Mouse (Mus musculus): Measurements from ENCODE around the gene Nudt3. TPM values are rescaled to one million over a fixed set of nuclear protein-coding genes. Genes with fewer than 3 reads are reported as not detected.
A peak's percentile ranks its signal among the peaks of the same experiment; 100 is the strongest.
"Not testable (repeated sequence)": the region's sequence is repeated elsewhere in the genome, so short reads cannot be mapped to it uniquely, and the experiment has no call there.

Nudt3 gene
- total RNA-seq (2015; ENCODE audit: low replicate concordance) (11.3 and 21.6 TPM in 2 replicates), total RNA-seq (2017; ENCODE audit: low replicate concordance) (20.7 and 43.1 TPM in 2 replicates)

DNA sequence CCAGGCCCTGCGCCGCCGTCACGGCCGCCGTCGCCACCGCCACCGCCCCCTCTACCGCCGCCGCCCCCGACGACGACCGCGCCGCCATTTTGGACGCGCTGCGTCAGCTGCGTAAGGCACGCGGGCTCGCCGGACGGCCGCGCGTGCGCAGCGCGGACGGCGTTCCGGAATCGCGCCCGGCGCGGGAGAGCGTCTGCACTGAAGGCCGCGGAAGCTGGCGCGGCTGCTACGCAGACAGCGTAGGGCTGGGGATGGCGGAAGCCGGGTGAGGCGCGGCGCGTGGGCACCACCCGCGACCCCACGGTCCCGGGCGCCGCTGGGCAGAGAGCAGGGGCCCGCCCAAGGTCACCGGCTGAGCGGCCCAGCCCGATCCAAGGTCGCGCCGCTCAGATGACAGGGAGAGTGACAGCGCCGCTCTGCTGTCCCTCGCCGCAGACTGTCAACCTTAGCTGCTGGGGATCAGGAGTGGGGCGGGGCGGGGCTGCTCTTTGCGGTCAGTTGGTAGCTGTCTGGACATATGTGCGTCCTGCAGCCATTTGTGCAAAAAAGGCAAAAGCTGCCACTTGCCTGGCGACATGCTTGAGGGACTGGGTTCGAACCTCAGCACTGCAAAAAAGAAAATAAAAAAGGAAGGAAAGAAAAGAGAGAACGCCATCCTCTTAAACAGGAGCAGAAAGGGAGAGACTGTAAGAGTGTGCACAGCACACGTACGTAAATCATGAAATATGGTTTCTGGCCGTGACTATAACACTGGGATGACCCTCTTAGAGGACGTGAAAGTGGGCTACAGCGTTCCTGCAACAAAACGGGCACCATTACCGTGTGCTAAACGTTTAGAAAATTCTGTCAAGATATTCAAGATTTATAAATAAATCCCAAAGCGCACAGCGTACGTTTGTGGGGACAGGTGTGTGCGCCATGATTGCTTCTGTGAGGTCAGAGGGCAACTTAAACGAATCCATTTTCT is at the start of gene Nudt3:
TSS of gene Nudt3 (minus strand) at position 136 of the 967 bp plus-strand sequence.
- peak; percentile 85 for ATAC-seq (replicated peaks; ENCODE audit: low FRiP score, poor library complexity, severe bottlenecking)

DNA sequence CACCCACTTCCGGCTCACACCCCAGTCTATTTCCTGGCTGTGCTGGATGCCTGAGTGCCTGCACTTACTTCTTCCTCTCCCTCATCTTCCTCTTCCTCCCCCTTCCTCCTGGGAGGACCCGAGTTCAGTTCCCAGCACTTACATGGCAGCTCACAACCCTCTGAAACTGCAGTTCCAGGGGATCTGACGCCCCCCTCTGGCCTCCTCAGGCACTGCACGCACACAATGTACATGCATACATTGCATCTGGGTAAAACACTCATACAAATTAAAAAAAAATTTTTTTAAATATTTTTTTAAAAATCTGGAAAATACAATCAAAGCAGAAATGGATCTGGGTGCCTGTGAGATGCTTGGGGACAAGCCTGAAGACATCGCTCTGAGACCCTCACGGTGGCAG is 48.4 kb upstream of the Nudt3 start:
- no peak for ATAC-seq (replicated peaks; ENCODE audit: low FRiP score, poor library complexity, severe bottlenecking)

DNA sequence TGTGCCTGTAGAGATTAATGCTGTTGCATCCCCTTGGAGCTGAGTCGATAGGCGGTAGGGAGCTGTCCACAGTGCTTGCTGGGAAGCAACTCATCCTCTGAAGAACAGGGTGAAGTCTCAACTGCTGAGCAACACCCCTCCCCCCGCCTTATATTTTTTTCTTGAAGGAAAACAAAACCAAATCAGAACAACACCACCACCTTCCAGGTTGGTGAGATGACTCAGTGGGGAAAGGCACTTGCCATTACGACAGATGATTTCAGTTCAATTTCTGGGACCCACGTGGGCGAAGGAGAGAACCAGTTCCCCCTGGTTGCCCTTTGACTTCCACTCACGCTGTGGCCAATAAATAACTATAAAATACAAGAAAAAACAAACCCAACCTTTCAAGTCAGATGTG is 35.5 kb upstream of the Nudt3 start:
- ATAC-seq (replicated peaks; ENCODE audit: low FRiP score, poor library complexity, severe bottlenecking), result no peak

DNA sequence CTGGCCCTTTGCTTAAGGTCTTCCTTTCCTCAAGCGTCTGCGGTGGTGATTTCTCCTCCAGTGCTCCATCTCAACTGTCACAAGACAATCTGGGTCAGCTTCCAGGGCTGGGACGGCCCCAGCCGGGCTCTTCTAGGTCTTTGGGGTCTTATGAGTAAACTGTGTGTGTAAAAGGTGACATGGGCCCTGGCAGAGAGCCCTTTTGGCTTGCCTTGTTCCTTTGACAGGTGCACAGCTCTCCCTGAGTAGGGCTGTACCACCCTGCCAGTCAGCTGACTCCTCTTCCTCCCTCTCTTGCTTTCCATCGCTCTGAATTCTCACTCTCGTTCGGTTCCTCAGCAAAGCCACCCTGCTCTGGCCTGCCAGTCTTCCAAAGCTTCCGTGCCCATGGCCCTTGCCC is 33.8 kb upstream of the Nudt3 start:
- no peak for ATAC-seq (replicated peaks; ENCODE audit: low FRiP score, poor library complexity, severe bottlenecking)

DNA sequence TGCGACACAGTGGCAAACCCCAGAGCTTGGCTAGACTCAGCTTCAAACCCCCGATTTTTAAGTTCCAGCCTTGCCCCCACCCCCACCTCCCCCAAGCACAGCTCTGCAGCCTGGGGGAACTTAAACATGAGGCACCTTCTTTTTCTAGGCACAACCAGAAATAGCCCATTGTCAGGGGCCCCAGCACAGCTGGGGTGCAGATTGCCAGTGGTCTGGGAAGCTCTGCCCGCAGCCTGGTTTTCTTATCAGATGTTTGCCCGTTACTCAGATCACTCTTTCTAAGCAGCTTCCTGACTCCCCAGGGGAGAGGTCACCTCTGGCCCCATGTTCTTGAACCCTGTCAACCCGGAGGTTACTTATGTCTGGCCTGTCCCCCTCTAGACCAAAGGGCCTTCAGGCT is 33.1 kb upstream of the Nudt3 start:
- no peak for ATAC-seq (replicated peaks; ENCODE audit: low FRiP score, poor library complexity, severe bottlenecking)

DNA sequence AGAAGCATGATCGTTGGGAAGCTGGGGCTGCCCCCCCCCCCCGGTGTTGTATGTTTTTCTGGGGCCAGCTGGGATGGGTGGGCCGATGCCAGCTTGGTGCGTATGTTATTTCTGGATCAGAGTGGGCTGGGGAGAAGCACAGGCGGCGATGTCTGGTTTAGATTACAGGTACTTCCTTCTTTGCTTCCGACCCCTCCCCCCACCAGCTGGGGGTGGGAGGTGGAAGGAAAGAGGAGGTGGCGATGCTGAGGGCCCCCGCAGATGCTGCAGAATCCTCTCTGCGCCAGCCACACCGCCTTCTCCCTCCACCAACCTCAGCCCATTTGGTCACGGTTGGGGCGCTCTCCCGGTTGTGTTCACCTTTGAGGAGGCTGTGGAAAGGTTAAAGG is 32.7 kb upstream of the Nudt3 start:
- ATAC-seq (replicated peaks; ENCODE audit: low FRiP score, poor library complexity, severe bottlenecking), result no peak

DNA sequence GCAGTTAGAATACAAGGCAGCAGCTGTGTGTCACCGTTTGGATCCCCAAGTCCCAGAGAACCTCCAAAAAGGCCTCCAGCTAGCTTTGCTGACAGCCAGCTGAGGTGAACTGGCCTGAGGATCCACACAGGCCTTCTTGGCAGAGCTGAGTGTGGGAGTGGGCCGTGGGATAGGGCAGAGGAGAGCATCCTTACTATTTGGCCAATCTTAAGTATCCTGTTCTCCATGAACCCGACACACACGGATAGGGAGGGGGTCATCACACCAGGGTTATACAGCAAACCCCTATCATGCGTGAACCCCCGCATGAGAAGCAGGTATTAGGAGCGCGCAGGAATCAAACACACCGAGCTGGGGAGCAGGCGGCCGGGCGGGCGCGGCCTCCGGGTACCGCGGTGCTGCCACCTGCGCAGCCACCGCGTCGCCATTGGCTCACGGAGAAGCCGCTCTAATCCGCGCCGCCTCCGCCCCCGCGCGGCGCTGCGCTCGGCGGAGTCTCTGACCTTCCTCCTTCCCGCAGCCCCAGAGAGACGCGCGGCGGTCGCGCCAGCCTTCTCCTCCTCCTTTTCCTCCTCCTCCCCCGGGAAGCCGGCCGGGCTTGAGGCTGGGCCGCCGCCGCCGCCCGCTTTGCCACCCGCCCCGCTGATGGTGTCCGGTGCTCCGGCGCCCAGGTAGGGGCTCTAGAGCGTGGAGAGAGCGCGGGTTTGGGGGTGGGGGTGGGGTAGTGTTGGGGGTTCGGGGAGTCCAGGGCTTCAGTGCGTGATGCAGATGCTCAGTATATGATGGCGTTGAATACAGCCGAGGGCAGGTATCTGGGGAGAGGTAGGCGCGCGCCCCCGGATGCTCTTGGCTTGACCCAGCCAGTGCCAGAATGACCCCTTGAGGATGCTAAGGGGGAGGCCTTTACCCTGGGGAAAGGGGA is 32.1 kb upstream of the Nudt3 start, which contains the start of gene Pacsin1:
TSS of gene Pacsin1 (plus strand) at position 421 of the 922 bp plus-strand sequence.
- ATAC-seq (replicated peaks; ENCODE audit: low FRiP score, poor library complexity, severe bottlenecking), result no peak

DNA sequence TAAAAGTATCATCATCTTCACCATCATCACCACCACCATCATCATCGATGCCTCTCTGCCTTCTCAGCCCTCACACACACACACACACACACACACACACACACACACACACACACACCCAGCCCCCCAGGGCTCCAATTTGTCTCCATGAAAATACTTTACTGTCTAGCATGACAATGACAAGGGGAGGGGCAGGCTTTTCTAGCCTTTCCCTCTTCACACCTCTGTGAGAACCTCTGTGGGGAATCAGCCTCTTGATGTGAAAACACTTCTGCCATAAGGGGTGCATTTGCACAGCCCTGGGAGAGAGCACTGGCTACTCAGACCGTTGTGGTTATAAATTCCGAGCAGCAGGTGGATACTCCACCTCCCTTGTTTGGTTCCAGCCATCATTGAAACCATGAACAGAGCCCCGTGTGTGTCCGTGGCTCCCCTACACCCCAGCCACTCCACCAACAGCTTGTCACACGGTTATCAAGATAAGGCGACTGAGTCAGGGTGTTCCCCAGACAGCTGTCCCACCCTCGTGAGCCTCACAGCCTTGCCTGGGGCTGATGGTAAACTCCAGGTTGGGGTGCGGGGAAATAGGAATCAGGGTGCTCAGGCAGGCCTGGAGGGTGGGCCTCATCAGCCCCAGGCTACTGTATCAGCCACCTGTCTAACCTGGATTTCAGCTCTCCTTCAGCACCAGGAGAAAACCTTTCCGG is 30.1 kb upstream of the Nudt3 start:
- ATAC-seq (replicated peaks; ENCODE audit: low FRiP score, poor library complexity, severe bottlenecking), result no peak

DNA sequence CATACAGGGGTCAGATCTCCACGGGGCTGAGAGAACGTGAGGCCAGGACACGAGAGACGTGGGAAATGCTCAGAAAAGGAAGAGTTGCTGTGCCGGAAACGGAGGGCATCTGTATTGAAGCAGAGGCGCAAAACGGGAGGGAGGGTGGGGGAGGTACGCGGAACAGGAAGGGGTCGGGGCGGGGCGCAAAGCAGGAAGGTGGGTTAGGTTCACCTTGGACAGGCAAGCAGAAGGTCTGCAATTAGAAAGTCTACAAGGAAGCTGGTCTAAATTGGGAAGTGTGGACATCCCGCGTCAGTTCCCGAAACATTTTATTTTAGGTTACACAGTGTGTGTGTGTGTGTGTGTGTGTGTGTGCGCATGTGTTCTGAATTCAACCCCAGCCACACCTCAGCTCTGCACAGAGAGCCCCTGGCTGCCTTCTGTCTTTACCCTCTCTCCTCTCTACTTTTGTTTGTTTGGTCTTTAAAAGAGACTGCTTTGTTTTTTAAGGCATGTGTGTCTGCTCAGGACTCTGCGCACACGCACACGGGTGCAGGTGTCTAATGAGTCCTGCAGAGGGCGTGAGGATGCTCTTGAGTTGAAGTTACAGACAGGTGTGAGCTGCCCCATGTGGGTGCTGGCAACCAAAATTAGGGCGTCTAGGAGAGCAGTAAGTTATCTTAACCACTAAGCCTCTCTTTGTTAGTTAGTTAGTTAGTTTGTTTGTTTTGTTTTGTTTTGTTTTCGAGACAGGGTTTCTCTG is 28.9 kb upstream of the Nudt3 start:
- no peak for ATAC-seq (replicated peaks; ENCODE audit: low FRiP score, poor library complexity, severe bottlenecking)

DNA sequence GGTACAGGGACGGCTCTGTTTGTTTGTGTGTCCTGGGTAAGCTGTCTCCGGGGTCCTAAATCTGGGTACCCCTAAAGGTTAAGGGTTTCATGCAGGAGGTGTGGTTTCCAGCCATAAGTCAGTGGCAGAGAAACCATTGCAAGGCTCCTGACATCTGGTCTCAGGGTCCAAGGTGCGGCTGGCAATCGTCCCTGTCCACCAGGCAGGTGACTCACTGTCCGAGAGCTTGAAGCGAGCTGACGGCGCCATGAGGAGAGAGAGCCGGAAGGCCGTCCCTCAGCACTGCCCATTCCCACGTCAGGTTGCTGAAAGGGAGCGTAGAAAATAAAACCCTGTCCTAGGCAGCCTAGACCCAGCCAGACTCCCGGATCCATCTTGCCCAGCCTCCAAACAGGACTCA is 27.3 kb upstream of the Nudt3 start:
- ATAC-seq (replicated peaks; ENCODE audit: low FRiP score, poor library complexity, severe bottlenecking), result no peak

DNA sequence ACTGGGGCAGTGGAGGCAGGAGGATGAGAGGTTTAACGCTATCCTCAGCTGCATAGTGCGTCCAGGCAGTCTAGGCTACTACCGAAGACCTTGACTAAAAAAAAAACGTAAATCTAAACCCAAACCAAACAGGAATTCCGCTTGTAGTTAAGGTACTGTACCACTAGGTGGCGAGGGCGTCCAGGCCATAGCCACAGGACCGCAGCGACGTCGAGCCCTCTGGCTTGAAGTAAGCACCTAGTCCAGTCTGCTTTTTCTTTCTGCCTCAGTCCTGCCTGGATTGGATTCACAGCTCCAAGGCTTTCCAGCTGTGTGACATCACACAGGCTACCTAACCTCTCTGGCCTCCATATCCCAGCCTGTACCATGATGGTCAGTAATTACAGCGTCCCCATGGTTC is 26.9 kb upstream of the Nudt3 start:
- peak; percentile 68 for ATAC-seq (replicated peaks; ENCODE audit: low FRiP score, poor library complexity, severe bottlenecking)

DNA sequence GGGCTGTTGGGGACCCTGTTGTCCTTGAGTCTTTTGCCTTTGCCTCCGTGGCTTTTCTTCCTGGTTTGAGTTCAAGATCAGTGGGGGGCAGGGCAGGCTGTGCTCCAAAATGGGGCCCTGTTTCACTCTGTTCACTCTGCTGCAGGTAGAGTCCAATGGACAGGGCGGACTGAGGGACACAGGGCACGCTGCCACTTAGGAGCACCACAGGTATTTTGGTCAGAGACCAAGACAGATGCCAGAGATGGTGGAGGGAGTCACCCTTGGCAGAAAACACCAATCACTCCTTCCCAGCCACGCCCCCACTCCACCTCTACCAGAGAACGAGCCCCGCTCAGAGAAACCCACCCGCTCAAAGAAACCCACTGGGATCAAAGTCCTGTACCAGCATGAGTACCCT is 22.5 kb upstream of the Nudt3 start:
- ATAC-seq (replicated peaks; ENCODE audit: low FRiP score, poor library complexity, severe bottlenecking), result no peak

DNA sequence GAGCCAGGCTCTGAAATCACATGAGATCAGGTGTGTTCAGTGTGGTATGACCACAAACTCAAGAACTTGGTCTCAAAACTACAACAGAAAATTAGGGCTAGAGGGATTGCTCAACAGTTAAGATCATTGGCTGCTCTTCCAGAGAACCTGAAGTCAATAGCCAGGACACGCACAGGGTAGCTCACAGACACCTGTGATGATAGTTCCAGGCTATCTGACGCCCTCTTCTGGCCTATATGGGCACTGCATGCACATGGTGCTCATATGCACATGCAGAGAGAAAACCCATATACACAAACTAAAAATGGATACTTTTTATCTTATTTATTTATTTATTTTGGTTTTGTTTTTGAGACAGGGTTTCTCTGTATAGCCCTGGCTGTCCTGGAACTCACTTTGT is 21.3 kb upstream of the Nudt3 start:
- ATAC-seq (replicated peaks; ENCODE audit: low FRiP score, poor library complexity, severe bottlenecking), result no peak

DNA sequence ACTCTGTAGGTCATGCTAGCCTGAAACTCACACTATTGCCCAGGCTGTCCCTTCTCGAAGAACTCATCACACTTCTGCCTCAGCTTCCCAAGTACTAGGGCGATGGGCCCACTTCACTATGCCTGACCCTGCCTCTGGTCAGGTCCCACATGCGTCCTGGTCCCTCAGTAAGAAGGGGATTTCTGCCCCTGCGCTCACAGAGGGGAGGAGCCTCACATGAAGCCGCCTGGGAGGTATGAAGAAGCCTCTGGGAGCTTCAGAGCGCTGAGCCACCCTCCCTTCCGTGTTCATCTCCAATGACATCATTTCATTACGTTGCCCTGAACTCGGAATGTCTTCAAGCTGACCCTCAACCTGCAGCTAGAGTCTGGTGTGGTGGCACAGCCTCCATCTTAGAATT is 20.5 kb upstream of the Nudt3 start:
- ATAC-seq (replicated peaks; ENCODE audit: low FRiP score, poor library complexity, severe bottlenecking), result no peak

DNA sequence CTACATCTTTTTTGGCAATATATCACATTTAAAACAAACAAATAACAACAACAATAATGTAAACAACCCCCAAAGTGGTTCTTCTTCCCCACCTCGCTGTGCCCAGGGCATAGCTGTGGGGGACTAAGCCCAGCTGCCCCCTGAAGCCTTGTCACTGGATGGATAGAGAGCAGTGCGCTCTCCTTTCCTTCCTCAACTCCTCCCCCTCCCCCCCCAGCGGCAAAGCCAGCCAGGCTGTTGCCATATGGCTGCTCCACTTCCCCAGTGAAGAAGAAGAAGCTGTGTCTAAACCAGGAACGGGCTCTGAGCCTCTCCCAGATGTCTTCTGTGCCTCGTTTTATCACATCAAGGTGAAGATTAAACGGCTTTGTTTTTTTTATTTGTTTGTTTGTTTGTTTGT is 19.8 kb upstream of the Nudt3 start:
- ATAC-seq (replicated peaks; ENCODE audit: low FRiP score, poor library complexity, severe bottlenecking), result no peak

DNA sequence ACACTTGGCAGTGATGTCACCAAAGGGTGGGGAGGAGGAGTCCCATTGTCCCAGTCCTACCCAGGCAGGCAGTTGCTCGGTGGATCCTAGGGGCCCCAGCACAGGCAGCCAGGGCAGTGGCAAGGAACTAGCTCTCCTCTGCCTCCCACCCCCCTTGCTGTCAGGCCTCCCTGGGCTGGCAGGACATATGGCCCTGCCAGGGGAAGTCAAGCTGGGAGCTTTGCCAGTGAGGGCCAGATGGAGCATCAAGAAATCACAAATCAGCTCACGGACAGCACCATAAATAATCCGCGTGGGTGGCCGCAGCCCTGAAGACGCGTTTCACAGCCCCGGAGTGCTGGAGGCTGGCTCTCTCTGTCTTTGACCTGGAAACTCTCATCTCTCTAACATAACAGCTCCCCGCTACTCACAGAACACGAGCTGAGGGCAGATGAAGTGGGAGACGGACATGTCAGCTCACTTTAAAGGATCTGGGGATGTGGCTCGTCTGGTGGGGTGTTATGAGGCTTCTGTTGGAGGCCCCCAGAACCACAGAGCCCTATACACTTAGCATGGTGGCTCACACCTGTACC is 19.3 kb upstream of the Nudt3 start:
- no peak for ATAC-seq (replicated peaks; ENCODE audit: low FRiP score, poor library complexity, severe bottlenecking)

DNA sequence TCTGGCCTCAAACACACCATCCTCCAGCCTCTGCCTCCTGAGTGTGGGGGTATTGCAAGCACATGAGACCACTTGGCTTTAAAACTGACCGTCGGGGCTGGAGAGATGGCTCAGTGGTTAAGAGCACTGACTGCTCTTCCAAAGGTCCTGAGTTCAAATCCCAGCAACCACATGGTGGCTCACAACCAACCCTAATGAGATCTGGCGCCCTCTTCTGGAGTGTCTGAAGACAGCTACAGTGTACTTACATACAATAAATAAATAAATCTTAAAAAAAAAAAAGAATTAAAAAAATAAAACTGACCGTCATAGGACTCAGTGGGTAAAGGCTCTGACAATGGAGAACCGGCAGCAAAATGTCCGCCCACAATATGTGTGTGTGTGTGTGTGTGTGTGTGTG is 16.6 kb upstream of the Nudt3 start:
- not testable (repeated sequence) for ATAC-seq (replicated peaks; ENCODE audit: low FRiP score, poor library complexity, severe bottlenecking)

DNA sequence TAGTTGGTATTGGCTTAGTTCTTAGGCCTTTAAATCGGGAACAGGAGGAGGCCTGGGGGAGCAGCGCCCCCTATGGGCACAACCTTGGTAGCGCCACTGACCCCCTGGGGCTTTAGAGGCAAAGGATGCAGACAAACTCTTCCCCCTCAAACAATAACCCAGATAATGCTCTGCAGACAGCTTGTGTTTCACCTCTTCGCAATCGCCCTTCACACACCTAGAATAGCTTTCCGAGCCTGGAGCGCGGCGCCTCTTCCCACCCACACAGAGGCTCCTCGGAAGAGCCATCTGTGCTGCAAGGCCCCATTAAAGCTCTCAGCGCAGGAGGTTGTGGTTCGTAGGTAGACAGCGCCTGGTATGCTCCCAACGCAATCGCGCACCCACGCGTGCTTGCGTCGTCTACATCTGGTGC is 15.6 kb upstream of the Nudt3 start:
- ATAC-seq (replicated peaks; ENCODE audit: low FRiP score, poor library complexity, severe bottlenecking), result no peak

DNA sequence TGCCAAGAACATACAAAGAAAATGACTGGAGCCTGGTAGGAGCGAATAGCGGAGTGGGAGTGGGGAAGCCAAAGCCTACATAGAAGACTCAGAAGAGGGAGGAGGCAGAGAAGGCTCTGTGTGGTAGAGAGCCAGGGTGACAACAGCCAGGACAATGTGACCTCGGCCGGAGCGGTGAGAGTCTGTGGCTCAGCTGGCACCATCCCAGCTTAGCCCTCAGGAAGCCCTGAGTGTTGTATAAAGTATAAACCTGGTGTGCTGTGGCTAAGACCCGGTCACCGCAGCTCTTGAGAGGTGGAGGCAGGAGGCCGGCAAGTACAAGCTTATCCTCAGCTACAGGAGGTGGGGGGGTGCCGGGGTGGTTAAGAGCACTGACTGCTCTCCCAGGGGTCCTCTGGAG is 14.0 kb upstream of the Nudt3 start:
- no peak for ATAC-seq (replicated peaks; ENCODE audit: low FRiP score, poor library complexity, severe bottlenecking)
